Mouse (Mus musculus) limb, embryonic 14.5 days (tissue): ENCODE data around the gene Srpk2. TPM values are rescaled to one million over a fixed set of nuclear protein-coding genes. Genes with fewer than 3 reads are reported as not detected.
A peak's percentile ranks its signal among the peaks of the same experiment; 100 is the strongest.

ENCODE experiments used
- ATAC-seq: fragments of 200-750 bp; cut with Nextera tagmentation; 2 replicates; pipeline ENCODE4 v1.8.0; 2017; ENCODE audit warnings: low read depth, moderate number of reproducible peaks, moderate TSS enrichment; ENCODE audit not compliant: low FRiP score
- DNase-seq: peaks from one replicate; pipeline ENCODE4 v3.0.0-alpha.2; 2015; ENCODE audit warnings: low spot score
- H3K27ac ChIP-seq: fragments of 300-500 bp; sonication (generic); replicated peaks from 2 replicates; pipeline ENCODE4 v1.5.1; 2014; ENCODE audit warnings: low read depth, mild to moderate bottlenecking, low read length, moderate library complexity, mixed read lengths
- H3K27me3 ChIP-seq: fragments of 300-500 bp; sonication (generic); 2 replicates; pipeline ENCODE4 v1.6.1; 2014; ENCODE audit warnings: low read length, mixed read lengths; ENCODE audit not compliant: control insufficient read depth, insufficient read depth
- H3K36me3 ChIP-seq: fragments of 300-500 bp; sonication (generic); 2 replicates; pipeline ENCODE4 v1.6.1; 2014; ENCODE audit warnings: mild to moderate bottlenecking, low read length, moderate library complexity, mixed read lengths; ENCODE audit not compliant: control insufficient read depth, insufficient read depth
- H3K4me1 ChIP-seq: fragments of 300-500 bp; sonication (generic); 2 replicates; pipeline ENCODE4 v1.6.1; 2014; ENCODE audit warnings: antibody characterized with exemption, low read length, mixed read lengths; ENCODE audit not compliant: control insufficient read depth, insufficient read depth
- H3K4me2 ChIP-seq: fragments of 300-500 bp; sonication (generic); replicated peaks from 2 replicates; pipeline ENCODE4 v1.6.1; 2014; ENCODE audit warnings: low read depth, mild to moderate bottlenecking, low read length, moderate library complexity; ENCODE audit not compliant: severe bottlenecking
- H3K4me3 ChIP-seq: fragments of 300-500 bp; sonication (generic); replicated peaks from 2 replicates; pipeline ENCODE4 v1.5.1; 2014; ENCODE audit warnings: low read length
- H3K9ac ChIP-seq: fragments of 300-500 bp; sonication (generic); 2 replicates; pipeline ENCODE4 v1.6.1; 2014; ENCODE audit warnings: mild to moderate bottlenecking, low read depth, low read length, moderate library complexity; ENCODE audit not compliant: severe bottlenecking
- H3K9me3 ChIP-seq: fragments of 300-500 bp; sonication (generic); 2 replicates; pipeline ENCODE4 v1.6.1; 2016; ENCODE audit warnings: low read length; ENCODE audit not compliant: control insufficient read depth
- POLR2A ChIP-seq: fragments of 200-500 bp; IDR thresholded peaks from 2 replicates; pipeline ENCODE4 v1.8.0; 2012; ENCODE audit warnings: inconsistent platforms, mild to moderate bottlenecking, moderate library complexity, borderline replicate concordance; ENCODE audit not compliant: insufficient read depth, insufficient read length; ENCODE audit errors: extremely low read depth
- WGBS: fragments of 180-500 bp; shearing (Covaris S2); extraction: QIAGEN DNeasy Blood & Tissue Kit; methylation state at CpG from one replicate; pipeline ENCODE4 v1.1.7; 2014; 5-methylcytosine and 5-hydroxymethylcytosine counted together
- polyA plus RNA-seq, 2 experiments: library from polyadenylated mRNA; depleted of rRNA in 1 of 2; stranded (reverse) in 1 of 2; unstranded in 1 of 2; fragments of >200 nt; fragmentation: Nextera tagmentation in 1 of 2; extraction: Ambion mirVana in 1 of 2; gene quantifications; 2 replicates each; pipeline versions ENCODE4 v1.2.1 to v1.2.3; 2012 to 2014

Srpk2 gene
- polyA plus RNA-seq, 2 experiments: 44.1 to 60.8 TPM

DNA sequence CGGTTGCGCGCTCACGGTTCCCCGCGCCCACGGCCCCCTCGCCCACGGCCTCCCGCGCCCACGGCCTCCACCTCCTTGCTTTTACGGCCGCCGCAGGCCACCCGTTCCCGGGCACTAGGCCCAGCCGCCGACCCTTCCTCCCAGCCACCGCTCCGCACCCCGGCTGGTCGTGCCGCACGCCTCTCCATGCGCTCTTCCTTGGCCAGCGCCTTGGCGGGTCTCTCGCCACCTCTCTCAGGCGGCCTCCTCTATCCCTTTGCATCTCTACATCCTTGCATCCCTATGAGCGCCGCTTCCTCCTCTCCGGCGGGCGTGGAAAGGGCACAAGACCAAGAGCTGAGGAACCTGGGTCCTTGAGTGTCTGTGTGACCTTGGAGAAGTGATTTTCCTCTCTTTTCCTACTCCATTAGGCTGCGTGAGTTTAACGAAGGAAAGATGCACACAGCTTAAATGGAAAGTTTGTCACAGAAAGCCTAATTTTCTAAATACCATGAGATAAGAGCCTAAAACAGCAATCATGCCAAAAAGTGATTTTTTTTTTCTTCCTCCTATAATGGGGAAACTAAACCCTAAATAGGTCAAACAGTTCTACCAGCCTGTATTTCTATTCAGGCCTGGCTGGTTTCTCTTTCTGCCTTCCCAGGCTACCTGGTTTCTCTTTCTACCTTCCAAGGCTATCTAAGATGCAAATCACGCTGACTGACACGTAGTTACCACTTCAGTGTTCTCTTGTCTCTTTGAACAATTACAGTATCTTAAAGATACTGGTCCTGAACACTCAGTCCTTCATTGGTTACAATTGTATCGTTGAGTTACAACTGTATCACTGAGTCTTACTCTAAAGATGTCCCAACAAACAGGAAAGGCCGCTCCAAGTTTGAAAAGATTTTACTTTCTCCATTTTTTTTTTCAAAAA, 8.0 kb downstream of the Srpk2 start:
- H3K4me3 ChIP-seq: peak overlapping the region; percentile 89

DNA sequence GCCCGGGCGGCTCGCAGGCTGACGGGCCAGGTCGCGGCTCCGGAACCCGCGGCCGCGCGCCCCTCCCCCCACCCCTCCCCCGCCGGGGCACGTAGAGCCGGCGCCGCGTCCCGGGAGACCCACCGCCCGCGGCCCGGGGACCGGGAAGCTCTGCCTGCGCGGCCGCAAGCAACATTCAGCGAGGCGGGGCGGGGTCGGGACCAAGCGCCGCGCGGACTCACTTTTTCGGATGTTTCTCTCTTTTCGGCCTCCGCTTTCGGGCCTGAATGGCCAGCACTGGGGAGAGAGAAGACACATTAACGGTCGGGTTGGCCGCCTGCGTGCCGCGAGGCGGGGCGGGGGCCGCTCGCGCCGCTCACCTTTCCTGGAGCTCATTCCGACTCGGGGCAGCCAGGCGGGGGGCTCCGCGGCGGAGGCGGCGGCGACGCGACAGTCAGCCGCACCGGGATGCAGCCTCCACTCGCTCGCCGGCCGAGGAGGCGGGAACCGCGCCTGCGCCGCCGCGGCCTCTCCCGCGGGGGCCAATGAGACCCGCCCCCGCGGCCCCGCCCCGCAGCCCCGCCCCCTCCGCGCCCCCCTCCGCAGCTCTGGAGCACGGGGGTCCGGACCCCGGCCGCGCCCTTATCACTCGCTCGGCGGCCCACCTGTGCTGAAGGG, 8.8 kb downstream of the Srpk2 start:
- Histone ChIP-seq H3K27ac (peak overlapping the region; percentile 74), H3K4me1 (peaks cover 14% of the 10 kb centered on the region), H3K27me3 (no peaks in the 10 kb centered on the region), H3K4me2 (peak overlapping the region; percentile 85), H3K4me3 (peak overlapping the region; percentile 89), H3K9ac (peak overlapping the region; percentile 75), H3K36me3 (no peaks in the 10 kb centered on the region), H3K9me3 (no peaks in the 10 kb centered on the region)
- DNase-seq: peak; percentile 66
- WGBS: 0% methylated on average over 36 of the region's 95 CpGs
- no peak for TF ChIP-seq POLR2A
- peak; percentile 88 for ATAC-seq

More for the DNA sequence above, 8.0 kb downstream of the Srpk2 start:
- no peak for TF ChIP-seq POLR2A
- WGBS: 14% methylated on average over 26 of the region's 41 CpGs
- peak overlapping the region; percentile 75 for H3K9ac ChIP-seq
- H3K27ac ChIP-seq: no peak overlapping the region
- peak overlapping the region; percentile 85 for H3K4me2 ChIP-seq
- ATAC-seq (peak; percentile 25; the same call in 1 of the 2 replicates), DNase-seq (no peak)
- H3K36me3 ChIP-seq: no peaks in the 10 kb centered on the region
- H3K27me3 ChIP-seq: no peaks in the 10 kb centered on the region
- peaks cover 14% of the 10 kb centered on the region for H3K4me1 ChIP-seq
- H3K9me3 ChIP-seq: no peaks in the 10 kb centered on the region

DNA sequence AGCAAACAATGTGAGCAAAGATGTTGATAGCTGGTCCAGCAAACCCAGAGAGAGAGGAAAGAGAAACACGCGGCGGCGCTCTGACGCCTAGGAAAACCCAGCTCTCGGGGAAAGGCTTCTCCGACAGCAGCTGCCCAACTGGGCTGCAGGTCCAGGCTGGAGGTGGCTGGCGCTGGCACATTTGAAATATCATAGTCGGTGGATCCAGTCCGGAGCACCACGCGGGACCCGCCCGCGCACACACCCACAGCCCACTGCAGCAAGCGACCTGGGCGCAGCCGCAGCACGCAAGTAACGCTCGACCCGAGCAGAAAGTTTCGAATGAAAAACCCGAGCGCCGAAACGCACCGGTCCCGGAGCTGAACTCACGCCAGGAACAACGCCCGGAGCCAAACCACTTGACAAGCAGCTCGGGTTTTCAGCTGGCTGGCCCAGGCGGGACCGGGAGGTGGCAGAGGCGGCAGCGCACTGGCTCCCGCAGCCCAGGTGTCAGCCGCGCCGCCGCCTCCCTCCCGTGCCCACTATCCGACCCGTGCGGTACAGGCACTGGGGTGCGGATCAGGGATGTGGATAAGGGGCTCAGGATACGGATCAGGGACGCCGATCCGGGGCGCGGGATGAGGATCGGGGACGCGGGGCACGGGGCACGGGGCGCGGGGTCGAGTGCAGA, 9.5 kb downstream of the Srpk2 start:
- Histone ChIP-seq H3K4me3 (peak overlapping the region; percentile 89), H3K27ac (peak overlapping the region; percentile 74), H3K4me1 (peaks cover 14% of the 10 kb centered on the region), H3K4me2 (peak overlapping the region; percentile 85), H3K27me3 (no peaks in the 10 kb centered on the region), H3K36me3 (no peaks in the 10 kb centered on the region), H3K9ac (peak overlapping the region; percentile 75), H3K9me3 (no peaks in the 10 kb centered on the region)
- peak; percentile 24; the same call in 1 of the 2 replicates for ATAC-seq
- no peak for TF ChIP-seq POLR2A
- peak; percentile 69 for DNase-seq
- WGBS: 1% methylated on average over 38 of the region's 61 CpGs

DNA sequence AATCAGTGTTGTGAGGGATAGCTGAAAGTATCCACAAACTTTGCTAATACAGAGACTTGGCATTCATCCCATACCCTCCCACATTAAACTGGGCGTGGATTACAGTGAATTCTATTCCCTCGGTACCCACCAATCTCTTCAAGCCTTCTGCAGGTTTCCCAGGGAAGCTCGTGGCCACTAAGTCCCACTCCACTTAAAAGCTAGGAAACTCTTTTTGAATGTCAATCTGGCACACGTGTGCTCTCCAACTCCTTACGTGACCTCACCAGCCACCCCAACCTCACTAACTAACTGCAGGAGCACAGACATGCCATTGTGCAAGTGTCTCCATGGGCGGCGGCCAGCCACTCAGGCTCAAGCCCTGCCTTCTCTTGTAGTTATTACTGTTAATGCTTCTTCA, 12.3 kb downstream of the Srpk2 start:
- no peak for TF ChIP-seq POLR2A
- Histone ChIP-seq H3K9ac (no peak overlapping the region), H3K4me3 (no peak overlapping the region), H3K9me3 (no peaks in the 10 kb centered on the region), H3K36me3 (no peaks in the 10 kb centered on the region), H3K27me3 (no peaks in the 10 kb centered on the region), H3K4me2 (no peak overlapping the region), H3K4me1 (peaks cover 14% of the 10 kb centered on the region), H3K27ac (no peak overlapping the region)
- 44% methylated on average over 7 of the region's 7 CpGs for WGBS
- DNase-seq (peak; percentile 43), ATAC-seq (no peak)

DNA sequence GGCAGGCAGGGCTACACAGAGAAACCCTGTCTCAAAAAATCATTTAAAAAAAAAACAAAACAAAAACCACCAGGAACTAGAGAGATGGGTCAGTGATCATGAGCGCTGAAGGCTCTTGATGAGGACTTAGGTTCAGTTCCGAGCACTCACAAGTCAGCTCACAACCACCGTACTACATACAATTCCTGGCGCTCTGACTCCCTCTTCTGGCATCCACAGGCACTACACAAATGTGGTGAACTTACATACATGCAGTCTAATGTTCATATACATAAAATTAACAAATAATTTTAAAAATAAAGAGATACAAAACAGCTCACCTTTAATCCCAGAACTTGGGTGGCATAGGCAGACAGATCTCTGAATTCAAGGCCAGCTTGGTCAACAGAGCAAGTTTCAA, 13.5 kb downstream of the Srpk2 start:
- no peaks in the 10 kb centered on the region for H3K9me3 ChIP-seq
- H3K27ac ChIP-seq: no peak overlapping the region
- DNase-seq: no peak
- H3K4me1 ChIP-seq: peaks cover 14% of the 10 kb centered on the region
- H3K4me2 ChIP-seq: no peak overlapping the region
- H3K27me3 ChIP-seq: no peaks in the 10 kb centered on the region
- TF ChIP-seq POLR2A: no peak
- H3K9ac ChIP-seq: no peak overlapping the region
- no peaks in the 10 kb centered on the region for H3K36me3 ChIP-seq
- ATAC-seq: no peak
- WGBS: 95% methylated on average over 4 of the region's 4 CpGs
- H3K4me3 ChIP-seq: no peak overlapping the region
